Mouse (Mus musculus): ENCODE results near the gene Rapgef5. TPM values are rescaled to one million over a fixed set of nuclear protein-coding genes. Genes with fewer than 3 reads are reported as not detected.

The Rapgef5 gene
- polyA plus RNA-seq, 1 experiment from 2014 or later, result 31.7 TPM

- Histone ChIP-seq H3K27ac (replicated peaks) (peak overlapping the region; percentile 63; the same call in 1 of the 2 replicates), H3K36me3 (no peaks in the 10 kb centered on the region), H3K9me3 (replicated peaks) (no peaks in the 10 kb centered on the region), H3K9ac (replicated peaks) (peak overlapping the region; percentile 61), H3K27me3 (replicated peaks) (peaks cover 28% of the 10 kb centered on the region), H3K4me1 (peaks cover 11% of the 10 kb centered on the region), H3K4me3 (replicated peaks) (peak overlapping the region; percentile 68), H3K4me2 (peak overlapping the region; percentile 96)
- peak; percentile 78 for ATAC-seq (ENCODE audit: low FRiP score)
- 3% methylated on average over 61 of the region's 64 CpGs for WGBS
Measured at GRCm38 (mm10) chr12:117533176-117534086, 17.2 kb downstream of the Rapgef5 start.

- Histone ChIP-seq H3K9me3 (replicated peaks) (no peaks in the 10 kb centered on the region), H3K27ac (replicated peaks) (peak overlapping the region; percentile 63; the same call in 1 of the 2 replicates), H3K9ac (replicated peaks) (peak overlapping the region; percentile 61), H3K4me3 (replicated peaks) (peak overlapping the region; percentile 68), H3K27me3 (replicated peaks) (peaks cover 28% of the 10 kb centered on the region), H3K4me2 (peak overlapping the region; percentile 96), H3K4me1 (peaks cover 10% of the 10 kb centered on the region), H3K36me3 (no peaks in the 10 kb centered on the region)
- peak; percentile 88 for ATAC-seq (ENCODE audit: low FRiP score)
- WGBS, result under 1% methylated on average over 61 of the region's 66 CpGs
Measured at GRCm38 (mm10) chr12:117534087-117534751, 17.9 kb downstream of the Rapgef5 start.

- no peaks in the 10 kb centered on the region for H3K36me3 ChIP-seq
Measured at GRCm38 (mm10) chr12:117540352-117540751, 24.1 kb downstream of the Rapgef5 start.

GRCm38 (mm10) chr12:117545277-117545676 lies 29.0 kb downstream of the Rapgef5 start:
- 93% methylated on average over 6 of the region's 6 CpGs for WGBS
- H3K4me3 ChIP-seq (replicated peaks), result no peak overlapping the region
- H3K27ac ChIP-seq (replicated peaks), result no peak overlapping the region
- no peaks in the 10 kb centered on the region for H3K4me1 ChIP-seq
- no peak overlapping the region for H3K4me2 ChIP-seq
- no peaks in the 10 kb centered on the region for H3K36me3 ChIP-seq
- H3K9ac ChIP-seq (replicated peaks), result no peak overlapping the region
- no peaks in the 10 kb centered on the region for H3K27me3 ChIP-seq (replicated peaks)
- no peaks in the 10 kb centered on the region for H3K9me3 ChIP-seq (replicated peaks)
- no peak for ATAC-seq (ENCODE audit: low FRiP score)

More at GRCm38 (mm10) chr12:117540352-117540751, 24.1 kb downstream of the Rapgef5 start:
- no peak overlapping the region for H3K4me3 ChIP-seq (replicated peaks)
- H3K4me2 ChIP-seq, result no peak overlapping the region
- ATAC-seq (ENCODE audit: low FRiP score), result no peak
- no peaks in the 10 kb centered on the region for H3K4me1 ChIP-seq
- no peak overlapping the region for H3K27ac ChIP-seq (replicated peaks)
- peaks cover 9% of the 10 kb centered on the region for H3K27me3 ChIP-seq (replicated peaks)
- no peaks in the 10 kb centered on the region for H3K9me3 ChIP-seq (replicated peaks)
- H3K9ac ChIP-seq (replicated peaks), result no peak overlapping the region
- 77% methylated on average over 2 of the region's 2 CpGs for WGBS

GRCm38 (mm10) chr12:117553353-117553752 lies 37.1 kb downstream of the Rapgef5 start:
- Histone ChIP-seq H3K4me1 (no peaks in the 10 kb centered on the region), H3K27me3 (replicated peaks) (no peaks in the 10 kb centered on the region), H3K4me3 (replicated peaks) (no peak overlapping the region), H3K9me3 (replicated peaks) (no peaks in the 10 kb centered on the region), H3K36me3 (no peaks in the 10 kb centered on the region), H3K4me2 (no peak overlapping the region), H3K27ac (replicated peaks) (no peak overlapping the region), H3K9ac (replicated peaks) (no peak overlapping the region)
- no peak for ATAC-seq (ENCODE audit: low FRiP score)
- 86% methylated on average over 5 of the region's 5 CpGs for WGBS

GRCm38 (mm10) chr12:117554612-117555063 lies 38.4 kb downstream of the Rapgef5 start:
- 98% methylated on average over 1 of the region's 1 CpGs for WGBS
- ATAC-seq (ENCODE audit: low FRiP score), result no peak

GRCm38 (mm10) chr12:117560450-117560849 lies 44.2 kb downstream of the Rapgef5 start:
- H3K9me3 ChIP-seq (replicated peaks), result no peaks in the 10 kb centered on the region
- 88% methylated on average over 11 of the region's 11 CpGs for WGBS
- H3K4me1 ChIP-seq, result no peaks in the 10 kb centered on the region
- no peak overlapping the region for H3K4me3 ChIP-seq (replicated peaks)
- no peak overlapping the region for H3K27ac ChIP-seq (replicated peaks)
- ATAC-seq (ENCODE audit: low FRiP score), result no peak
- H3K4me2 ChIP-seq, result no peak overlapping the region
- H3K36me3 ChIP-seq, result no peaks in the 10 kb centered on the region
- no peaks in the 10 kb centered on the region for H3K27me3 ChIP-seq (replicated peaks)
- H3K9ac ChIP-seq (replicated peaks), result no peak overlapping the region

More at GRCm38 (mm10) chr12:117554612-117555063, 38.4 kb downstream of the Rapgef5 start:
- H3K27ac ChIP-seq (replicated peaks), result no peak overlapping the region
- H3K4me2 ChIP-seq, result no peak overlapping the region
- no peaks in the 10 kb centered on the region for H3K27me3 ChIP-seq (replicated peaks)
- H3K4me3 ChIP-seq (replicated peaks), result no peak overlapping the region
- H3K9ac ChIP-seq (replicated peaks), result no peak overlapping the region
- no peaks in the 10 kb centered on the region for H3K9me3 ChIP-seq (replicated peaks)
- no peaks in the 10 kb centered on the region for H3K4me1 ChIP-seq
- H3K36me3 ChIP-seq, result no peaks in the 10 kb centered on the region

GRCm38 (mm10) chr12:117561411-117562059 lies 45.3 kb downstream of the Rapgef5 start:
- ATAC-seq (ENCODE audit: low FRiP score), result no peak
- H3K36me3 ChIP-seq, result no peaks in the 10 kb centered on the region
- no peak overlapping the region for H3K4me2 ChIP-seq
- no peak overlapping the region for H3K4me3 ChIP-seq (replicated peaks)
- H3K27me3 ChIP-seq (replicated peaks), result no peaks in the 10 kb centered on the region
- no peaks in the 10 kb centered on the region for H3K9me3 ChIP-seq (replicated peaks)
- H3K4me1 ChIP-seq, result no peaks in the 10 kb centered on the region
- no peak overlapping the region for H3K9ac ChIP-seq (replicated peaks)
- 74% methylated on average over 6 of the region's 6 CpGs for WGBS
- H3K27ac ChIP-seq (replicated peaks), result no peak overlapping the region

- Histone ChIP-seq H3K27ac (replicated peaks) (no peak overlapping the region), H3K4me1 (no peaks in the 10 kb centered on the region), H3K36me3 (no peaks in the 10 kb centered on the region), H3K9me3 (replicated peaks) (no peaks in the 10 kb centered on the region), H3K4me2 (no peak overlapping the region), H3K4me3 (replicated peaks) (no peak overlapping the region), H3K9ac (replicated peaks) (no peak overlapping the region), H3K27me3 (replicated peaks) (no peaks in the 10 kb centered on the region)
- WGBS, result 95% methylated on average over 3 of the region's 3 CpGs
- ATAC-seq (ENCODE audit: low FRiP score), result no peak
Measured at GRCm38 (mm10) chr12:117562085-117562484, 45.8 kb downstream of the Rapgef5 start.

- Histone ChIP-seq H3K9ac (replicated peaks) (no peak overlapping the region), H3K4me3 (replicated peaks) (no peak overlapping the region), H3K27ac (replicated peaks) (no peak overlapping the region), H3K36me3 (no peaks in the 10 kb centered on the region), H3K4me1 (no peaks in the 10 kb centered on the region), H3K27me3 (replicated peaks) (no peaks in the 10 kb centered on the region), H3K9me3 (replicated peaks) (no peaks in the 10 kb centered on the region), H3K4me2 (no peak overlapping the region)
- 34% methylated on average over 6 of the region's 6 CpGs for WGBS
- no peak for ATAC-seq (ENCODE audit: low FRiP score)
Measured at GRCm38 (mm10) chr12:117563859-117564258, 47.6 kb downstream of the Rapgef5 start.

- 87% methylated on average over 4 of the region's 4 CpGs for WGBS
- no peaks in the 10 kb centered on the region for H3K36me3 ChIP-seq
- no peaks in the 10 kb centered on the region for H3K9me3 ChIP-seq (replicated peaks)
- H3K4me2 ChIP-seq, result no peak overlapping the region
- no peaks in the 10 kb centered on the region for H3K27me3 ChIP-seq (replicated peaks)
- no peaks in the 10 kb centered on the region for H3K4me1 ChIP-seq
- H3K4me3 ChIP-seq (replicated peaks), result no peak overlapping the region
- H3K27ac ChIP-seq (replicated peaks), result no peak overlapping the region
- ATAC-seq (ENCODE audit: low FRiP score), result no peak
- no peak overlapping the region for H3K9ac ChIP-seq (replicated peaks)
Measured at GRCm38 (mm10) chr12:117566298-117566697, 50.0 kb downstream of the Rapgef5 start.
